Mouse (Mus musculus): ENCODE results near the gene Mak.
A peak's percentile ranks its signal among the peaks of the same experiment; 100 is the strongest.

Gene Mak

DNA sequence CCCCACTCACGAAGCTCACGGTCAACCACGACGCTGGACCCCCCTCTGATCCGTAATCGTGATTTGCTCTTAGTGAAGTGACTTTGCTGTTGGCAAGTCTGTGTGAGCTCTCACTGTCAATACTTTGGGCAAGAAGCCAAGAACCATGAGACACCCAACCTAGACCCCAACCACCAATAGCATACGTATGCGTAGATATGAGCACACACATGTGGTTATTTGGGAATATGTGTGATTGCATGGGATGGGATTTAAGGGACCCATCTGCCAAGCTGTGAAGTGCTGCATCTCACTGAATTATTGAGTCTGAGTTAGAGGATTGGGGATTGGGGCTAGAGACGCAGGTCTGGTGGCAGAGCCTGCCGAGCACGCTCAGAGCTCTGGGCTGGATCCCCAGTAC is 7.9 kb downstream of the Mak start:
- no peak for DNase-seq (ENCODE audit: low spot score in 2 of 2)

DNA sequence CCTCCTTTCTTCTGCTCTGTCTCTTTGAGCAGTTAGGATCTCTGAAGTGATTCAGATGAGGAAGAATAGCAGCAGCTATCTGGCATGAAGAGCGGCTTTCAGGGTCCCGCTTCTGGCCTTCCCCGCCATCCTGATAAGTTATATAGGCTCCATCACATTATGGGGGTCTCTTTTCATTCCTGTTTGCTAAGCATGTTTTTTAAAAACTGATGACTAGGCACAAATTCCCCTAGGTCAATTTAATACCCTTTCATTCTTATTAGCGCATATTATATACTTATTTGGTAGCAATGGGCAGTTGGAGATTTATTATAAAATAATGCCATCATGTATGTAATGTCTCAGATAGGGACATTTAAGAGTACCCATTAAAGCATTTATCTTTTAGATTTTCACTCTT is 11.9 kb downstream of the Mak start:
- no peak for DNase-seq (ENCODE audit: low spot score in 2 of 2)

- no peak for DNase-seq (ENCODE audit: low spot score in 2 of 2)
Measured at GRCm38 (mm10) chr13:41051965-41052364, 27.5 kb downstream of the Mak start.

- no peak for DNase-seq (ENCODE audit: low spot score in 2 of 2)
Measured at GRCm38 (mm10) chr13:41047280-41047679, 32.2 kb downstream of the Mak start.

GRCm38 (mm10) chr13:41045901-41046300 is 33.6 kb downstream of the Mak start:
- no peak for DNase-seq (ENCODE audit: low spot score in 2 of 2)

DNA sequence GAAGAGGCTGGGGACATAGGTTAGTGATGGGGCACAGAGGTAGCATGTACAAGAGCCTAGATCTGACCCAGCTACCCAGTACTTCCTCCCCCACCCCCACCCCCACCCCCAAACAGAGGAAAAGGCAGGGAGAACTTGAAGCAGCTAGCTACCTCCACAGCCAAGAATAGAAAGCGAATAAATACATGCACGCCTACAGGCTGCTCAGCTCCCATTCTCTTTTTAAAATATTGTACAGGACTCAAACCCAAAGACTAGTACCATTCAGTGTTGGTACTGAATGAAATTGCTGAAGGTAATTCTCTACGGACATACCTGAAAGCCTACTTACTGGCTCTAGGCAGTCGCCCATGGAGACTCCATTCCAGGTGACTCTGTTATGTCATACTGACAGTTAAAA is 37.0 kb downstream of the Mak start:
- DNase-seq (ENCODE audit: low spot score in 2 of 2): no peak

DNA sequence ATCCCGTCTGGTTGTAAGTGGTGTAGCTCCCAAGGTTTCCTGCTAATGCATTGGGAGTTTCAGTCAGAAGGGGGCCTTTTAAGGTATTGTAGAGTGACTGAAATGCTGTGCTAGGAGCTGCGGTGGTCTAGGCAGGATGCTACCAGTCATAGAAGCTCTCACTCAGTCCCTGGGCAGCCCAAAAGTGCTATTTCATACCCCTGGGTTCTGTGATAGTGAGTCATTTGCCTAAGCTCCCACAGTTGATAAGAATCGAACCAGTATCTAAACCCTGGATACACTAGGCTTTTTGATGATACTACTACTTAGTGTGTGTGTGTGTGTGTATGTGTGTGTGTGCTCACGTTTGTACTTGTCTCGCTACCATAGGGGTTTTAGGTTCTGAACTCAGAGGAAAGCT is 49.4 kb downstream of the Mak start:
- no peak for DNase-seq (ENCODE audit: low spot score in 2 of 2)

DNA sequence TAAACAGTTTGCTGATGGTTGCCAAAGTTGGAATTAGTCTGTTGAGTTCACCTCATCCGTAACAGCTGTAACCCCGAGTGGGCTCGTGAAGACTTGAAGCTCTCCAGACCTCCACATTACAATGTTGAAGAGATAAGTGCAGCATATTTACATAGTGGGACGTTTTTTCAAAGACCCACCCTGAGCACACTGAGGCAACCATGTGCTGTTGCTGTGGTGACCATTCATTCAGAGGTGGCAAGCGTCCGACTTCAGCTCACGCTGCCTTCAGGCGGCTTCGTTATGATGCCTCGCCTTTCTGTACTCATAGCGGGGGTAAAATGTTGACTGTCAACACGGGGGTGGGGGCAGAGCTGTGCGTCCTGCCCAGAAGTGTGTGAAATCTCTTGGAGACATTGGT is 57.4 kb downstream of the Mak start:
- DNase-seq (ENCODE audit: low spot score in 2 of 2): no peak

- DNase-seq (ENCODE audit: low spot score in 2 of 2): no peak
Measured at GRCm38 (mm10) chr13:41021607-41022006, 57.9 kb downstream of the Mak start.

GRCm38 (mm10) chr13:41020494-41020893 is 59.0 kb downstream of the Mak start:
- DNase-seq (ENCODE audit: low spot score in 2 of 2): no peak

GRCm38 (mm10) chr13:41018756-41019591 is 60.5 kb downstream of the Mak start:
- no peak for DNase-seq (ENCODE audit: low spot score in 2 of 2)

DNA sequence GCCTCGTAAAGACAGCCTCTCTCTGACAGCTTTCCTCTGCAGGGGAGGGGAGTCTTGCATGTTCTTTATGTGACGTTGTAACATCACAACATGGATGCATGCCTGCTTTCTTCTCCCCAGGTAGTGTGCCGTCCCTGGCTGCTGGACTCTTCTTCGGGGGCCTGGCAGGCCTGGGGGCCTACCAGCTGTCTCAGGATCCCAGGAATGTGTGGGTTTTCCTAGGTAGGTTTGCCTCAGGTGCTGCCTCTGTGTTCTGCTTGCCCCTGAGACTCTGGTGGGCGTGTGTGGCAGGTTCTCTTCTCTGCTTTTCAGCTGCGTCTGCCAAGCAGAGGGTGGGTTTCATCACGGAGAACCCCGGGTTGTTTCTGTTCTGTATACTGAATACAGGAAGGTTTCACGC is 61.3 kb downstream of the Mak start:
- no peak for DNase-seq (ENCODE audit: low spot score in 2 of 2)

GRCm38 (mm10) chr13:41017832-41018231 is 61.7 kb downstream of the Mak start:
- DNase-seq (ENCODE audit: low spot score in 2 of 2): no peak

GRCm38 (mm10) chr13:41016797-41017405 is 62.6 kb downstream of the Mak start:
- DNase-seq (ENCODE audit: low spot score in 2 of 2): no peak

- peak; percentile 93 to 94 for DNase-seq (ENCODE audit: low spot score in 2 of 2)
Measured at GRCm38 (mm10) chr13:41015829-41016634, 63.5 kb downstream of the Mak start, which contains the start of gene Tmem14c. Gene Tmem14c, plus strand, starts transcription at chr13:41016292.

DNA sequence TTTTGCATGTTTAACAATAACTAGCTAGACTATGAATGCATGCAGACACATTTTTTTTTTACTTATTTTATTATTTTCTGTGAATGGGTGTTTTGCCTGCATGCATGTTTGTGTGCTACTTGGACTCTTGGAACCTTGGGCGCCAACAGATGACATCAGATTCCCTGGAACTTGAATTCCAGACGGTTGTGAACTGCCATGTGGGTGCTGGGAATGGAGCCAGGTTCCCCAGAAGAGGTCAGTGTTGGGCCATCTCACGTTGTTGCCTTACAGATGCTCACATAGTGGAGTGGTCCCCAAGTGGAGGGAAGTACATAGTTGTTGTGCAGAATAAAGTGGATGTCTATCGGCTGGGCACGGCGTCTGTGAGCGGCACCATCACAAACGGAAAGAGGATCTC is 70.6 kb downstream of the Mak start:
- no peak for DNase-seq (ENCODE audit: low spot score in 2 of 2)

GRCm38 (mm10) chr13:41008271-41008670 is 71.2 kb downstream of the Mak start:
- no peak for DNase-seq (ENCODE audit: low spot score in 2 of 2)

DNA sequence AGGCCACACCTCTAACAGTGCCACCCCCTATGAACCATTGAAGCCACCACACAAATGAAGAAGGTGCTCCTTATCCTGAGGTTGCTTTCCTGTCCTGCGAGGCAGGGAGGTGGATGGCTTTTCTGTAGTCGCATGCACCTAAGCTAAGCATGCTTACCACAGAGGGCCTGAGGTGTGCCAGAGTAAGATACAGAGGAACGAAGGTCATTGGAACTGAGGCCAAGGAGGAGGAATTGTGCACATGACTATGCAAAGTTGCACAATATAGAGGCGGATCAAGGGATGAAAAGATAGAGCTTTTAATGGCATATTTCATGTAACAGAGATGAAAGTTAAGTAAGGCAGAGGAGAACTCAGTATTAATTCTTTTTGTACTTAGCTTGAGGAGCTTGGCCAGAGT is 73.3 kb downstream of the Mak start:
- DNase-seq (ENCODE audit: low spot score in 2 of 2): no peak

- DNase-seq (ENCODE audit: low spot score in 2 of 2): no peak
Measured at GRCm38 (mm10) chr13:41002001-41002400, 77.5 kb downstream of the Mak start.

DNA sequence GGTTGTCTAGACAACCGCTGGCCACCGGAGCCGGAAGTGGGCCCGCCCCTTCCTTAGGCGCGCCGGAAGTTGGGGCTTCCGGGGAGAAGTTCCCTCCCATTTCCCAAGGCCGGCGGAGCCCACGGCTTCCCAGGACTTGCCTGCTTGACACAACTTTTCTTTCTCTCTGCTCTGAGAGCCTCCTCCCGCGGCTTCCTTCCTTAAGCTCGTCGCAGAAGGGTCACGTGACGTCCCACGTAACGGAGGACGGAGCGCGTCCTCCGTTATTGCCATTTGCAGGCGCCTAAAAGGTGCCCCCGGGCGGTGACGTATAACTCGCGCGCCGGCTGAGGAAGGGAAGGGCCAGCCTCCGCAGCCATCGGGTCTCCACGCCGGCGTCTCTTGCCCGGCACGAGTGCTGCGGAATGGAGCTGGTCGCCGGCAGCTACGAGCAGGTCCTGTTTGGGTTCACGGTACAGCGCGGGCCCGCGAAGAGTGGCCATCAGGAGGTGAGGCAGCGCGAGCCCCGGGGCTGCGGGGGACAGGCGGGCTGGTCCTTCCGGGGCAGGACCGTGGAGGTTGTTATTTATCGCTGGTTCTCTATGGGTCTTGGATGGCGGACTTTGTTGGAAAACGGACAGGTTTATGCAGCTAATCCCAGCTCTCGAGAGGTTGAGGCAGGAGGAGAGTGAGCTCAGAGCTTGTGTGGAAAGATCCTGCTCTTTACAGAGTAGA is 78.4 kb downstream of the Mak start, which contains the start of gene Pak1ip1:
TSS of gene Pak1ip1 (plus strand) at position 98 of the 714 bp plus-strand sequence.
- DNase-seq (ENCODE audit: low spot score in 2 of 2): peak; percentile 91 to 92

DNA sequence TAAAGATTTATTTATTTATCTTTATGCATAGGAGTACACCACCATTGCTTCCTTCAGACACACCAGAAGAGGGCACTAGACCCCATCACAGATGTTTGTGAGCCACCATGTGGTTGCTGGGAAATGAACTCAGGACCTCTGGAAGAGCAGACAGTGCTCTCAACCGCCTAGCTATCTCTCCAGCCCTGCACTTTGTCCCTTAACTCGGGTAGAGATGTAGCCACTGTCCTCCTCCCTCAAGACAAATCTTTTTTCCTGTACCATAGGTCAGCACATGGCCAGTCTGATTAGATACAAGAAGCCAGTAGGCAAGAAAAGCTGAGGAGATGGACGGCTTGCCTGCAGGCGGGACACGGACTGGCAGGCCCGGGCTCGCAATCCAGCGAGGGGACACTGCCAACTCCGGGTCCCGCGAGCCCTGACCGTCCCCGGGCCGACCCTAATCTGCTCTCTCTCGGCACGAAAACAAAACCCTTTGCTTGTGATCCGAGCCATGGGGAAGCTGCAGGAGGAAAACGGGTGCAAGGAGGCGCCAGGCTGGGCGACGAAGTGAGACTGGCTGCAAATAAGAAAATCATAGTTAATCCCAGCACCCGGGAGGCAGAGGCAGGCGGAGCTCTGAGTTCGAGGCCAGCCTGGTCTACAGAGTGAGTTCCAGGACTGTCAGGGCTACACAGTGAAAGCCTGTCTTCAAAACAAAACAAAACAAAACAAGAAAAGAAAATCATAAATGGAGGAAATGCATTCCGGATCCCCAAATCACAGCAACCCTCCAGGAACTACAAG is 79.2 kb downstream of the Mak start:
- DNase-seq (ENCODE audit: low spot score in 2 of 2): peak in 1 of 2 experiments; percentile 26

All from heart, adult 9 months (tissue).